Mouse (Mus musculus) thymus, postnatal 0 days (tissue): ENCODE measurements at regions not wholly inside any gene's neighbourhood (a gene's known extent, or its start where the extent isn't known, plus 50 kb on each side); places are given as distances from the start of the nearest gene placed in this dataset.

Source experiments
- DNase-seq: peaks from one replicate; pipeline ENCODE4 v3.0.0-alpha.2; 2015; ENCODE audit warnings: low spot score

GRCm38 (mm10) chr3:37976566-37976965 lies 252.3 kb upstream of the Gm5148 start:
- DNase-seq = no peak

DNA sequence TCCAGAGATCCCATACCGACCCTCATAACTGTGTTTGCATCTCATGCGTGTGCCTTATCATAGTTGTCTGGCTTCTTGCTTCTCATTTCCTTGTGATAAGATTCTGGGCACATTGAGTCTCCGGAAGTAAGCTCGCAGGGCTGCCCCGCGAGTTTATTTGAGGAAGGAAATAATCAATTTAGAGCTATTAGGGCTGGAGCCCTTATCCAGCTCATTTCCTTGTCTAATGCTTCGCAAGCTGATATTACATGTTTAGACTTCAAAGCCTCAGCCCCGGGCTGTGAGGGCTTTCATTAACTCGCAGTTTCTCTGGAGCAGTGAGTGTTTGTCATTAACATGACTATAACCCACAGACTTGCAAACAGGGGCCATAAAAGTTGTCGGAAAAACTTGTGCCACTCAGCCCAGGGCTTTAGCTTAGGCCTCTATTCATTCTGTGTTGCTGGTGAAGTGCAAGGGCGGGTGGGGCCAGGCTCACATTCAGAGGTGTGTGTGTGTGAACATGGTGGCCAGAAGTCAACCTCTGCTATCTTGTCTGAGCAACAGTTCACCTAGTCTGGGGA lies 251.0 kb upstream of the Gm5148 start:
- DNase-seq = no peak

GRCm38 (mm10) chr3:37972931-37973330 lies 248.6 kb upstream of the Gm5148 start:
- no peak for DNase-seq

GRCm38 (mm10) chr3:37971240-37971639 lies 246.9 kb upstream of the Gm5148 start:
- DNase-seq = no peak

DNA sequence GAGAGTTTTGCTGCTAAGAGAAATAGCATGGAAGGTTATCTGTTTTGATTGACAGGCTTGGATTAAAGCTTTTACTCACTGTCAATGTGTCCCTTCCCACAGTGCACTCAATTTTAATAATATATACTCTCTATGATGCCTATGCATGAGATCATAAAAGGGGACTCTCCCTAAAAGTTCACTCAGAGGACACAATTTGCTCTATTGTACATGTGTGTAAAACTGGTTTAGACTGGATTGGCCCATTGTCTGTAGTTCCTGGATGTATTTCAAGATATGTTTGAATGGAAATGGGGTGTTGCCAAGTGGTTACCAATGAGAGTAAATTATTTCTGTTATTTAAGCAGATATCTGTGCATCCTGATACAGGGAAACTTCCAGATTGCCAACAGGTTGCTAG lies 244.4 kb upstream of the Gm5148 start:
- DNase-seq = no peak

DNA sequence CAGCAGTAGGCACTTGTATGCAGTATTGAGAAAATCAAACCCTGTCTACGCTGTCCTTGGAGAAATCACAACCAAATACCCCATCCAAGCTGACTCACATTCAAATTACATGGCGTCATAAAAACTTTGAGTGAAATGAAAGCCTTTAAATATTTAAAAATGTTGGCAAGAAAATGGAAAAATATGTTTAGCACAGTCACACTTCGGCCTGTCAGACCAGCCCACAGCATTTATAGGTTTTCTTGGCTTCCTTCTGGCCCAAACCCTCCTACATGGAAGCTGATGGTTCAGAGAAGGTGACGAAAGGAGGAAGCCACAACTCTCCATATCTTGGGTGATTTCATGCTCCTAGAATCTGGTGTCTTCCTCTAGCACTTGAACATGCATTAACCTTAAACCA lies 240.9 kb upstream of the Gm5148 start:
- DNase-seq = no peak

- no peak for DNase-seq
Measured at GRCm38 (mm10) chr3:37964083-37964482, 239.8 kb upstream of the Gm5148 start.

DNA sequence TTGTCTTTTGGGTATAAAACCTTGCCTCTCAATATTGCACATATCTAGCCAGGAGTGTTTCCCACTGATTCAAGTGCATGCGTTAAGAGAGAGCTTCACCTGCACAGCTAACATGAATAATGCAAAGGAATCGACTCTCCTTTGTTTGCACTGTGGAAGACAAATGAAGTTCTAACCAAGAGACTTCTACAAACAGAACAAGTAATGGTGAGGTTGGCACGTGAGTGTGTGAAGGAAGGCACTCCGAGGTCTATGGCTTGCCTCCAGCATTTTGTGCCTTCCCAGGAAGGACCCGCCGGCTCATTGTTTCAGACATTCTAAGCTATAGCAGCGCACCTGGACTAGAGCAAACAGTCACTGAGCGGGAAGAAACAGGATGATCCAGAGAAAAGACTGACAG lies 238.5 kb upstream of the Gm5148 start:
- DNase-seq = no peak

DNA sequence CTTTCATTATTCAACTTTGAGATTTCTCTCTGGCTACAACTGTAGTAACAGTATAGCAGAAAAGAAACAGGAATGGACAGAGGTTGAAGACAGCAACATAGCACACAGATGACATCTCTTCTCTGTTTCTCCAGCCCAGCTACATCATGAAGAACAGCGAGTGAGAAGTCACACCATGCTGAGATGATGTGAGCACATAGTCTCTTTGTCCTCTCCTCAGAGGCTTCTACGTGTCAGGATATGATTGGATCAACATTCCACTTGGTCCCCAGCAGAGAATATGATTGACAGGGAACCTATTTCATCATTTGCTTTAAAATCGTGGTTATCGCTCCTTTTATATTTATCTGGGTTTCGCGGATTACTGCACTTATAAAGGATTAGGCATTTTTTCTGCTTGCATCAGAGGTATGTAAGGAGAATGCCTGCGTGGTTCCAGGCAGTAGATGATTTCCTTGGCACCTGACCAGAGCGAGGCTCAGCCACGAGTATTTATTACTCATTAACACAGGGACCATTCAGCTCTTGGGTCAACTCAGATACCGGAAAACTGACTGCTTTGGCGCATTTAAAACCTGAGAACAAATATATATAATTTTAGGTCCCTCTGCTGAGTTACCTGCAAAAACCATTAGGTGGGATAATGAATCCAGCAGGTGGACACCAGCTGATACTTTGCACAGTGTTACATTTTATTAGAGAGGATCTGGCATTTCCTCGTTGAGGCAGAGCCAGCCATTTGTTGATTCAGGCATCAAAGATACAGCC lies 237.9 kb upstream of the Gm5148 start:
- no peak for DNase-seq

DNA sequence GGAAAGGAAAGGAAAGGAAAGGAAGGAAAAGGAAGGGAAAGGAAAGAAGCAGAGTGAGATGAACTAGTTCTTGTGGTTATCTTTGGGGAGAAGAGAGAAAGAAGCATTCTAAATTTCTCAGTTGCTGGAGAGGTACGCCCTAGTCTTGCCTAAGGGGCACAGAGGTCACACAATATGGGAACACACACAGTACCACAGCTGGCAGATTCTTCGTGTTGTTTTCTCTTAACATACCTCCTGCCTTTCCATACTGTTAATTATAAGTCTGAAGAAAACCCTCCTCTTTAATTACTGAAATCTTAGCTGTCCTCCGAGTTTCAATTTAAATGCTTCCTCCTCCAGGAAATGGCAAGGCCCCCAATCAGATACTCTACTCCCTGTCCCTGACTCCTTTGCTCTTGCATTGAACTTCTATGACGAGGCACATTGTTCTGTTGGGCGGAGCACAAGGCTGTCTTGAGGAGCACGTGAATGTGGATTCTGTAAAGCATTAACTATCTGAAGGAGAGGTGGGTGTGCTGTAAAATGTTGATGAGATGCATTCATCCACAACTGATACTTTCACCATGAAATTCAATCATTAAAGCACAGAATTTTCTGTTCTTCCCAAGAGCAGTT lies 234.2 kb upstream of the Gm5148 start:
- DNase-seq = no peak

GRCm38 (mm10) chr3:37956543-37956942 lies 232.3 kb upstream of the Gm5148 start:
- no peak for DNase-seq

DNA sequence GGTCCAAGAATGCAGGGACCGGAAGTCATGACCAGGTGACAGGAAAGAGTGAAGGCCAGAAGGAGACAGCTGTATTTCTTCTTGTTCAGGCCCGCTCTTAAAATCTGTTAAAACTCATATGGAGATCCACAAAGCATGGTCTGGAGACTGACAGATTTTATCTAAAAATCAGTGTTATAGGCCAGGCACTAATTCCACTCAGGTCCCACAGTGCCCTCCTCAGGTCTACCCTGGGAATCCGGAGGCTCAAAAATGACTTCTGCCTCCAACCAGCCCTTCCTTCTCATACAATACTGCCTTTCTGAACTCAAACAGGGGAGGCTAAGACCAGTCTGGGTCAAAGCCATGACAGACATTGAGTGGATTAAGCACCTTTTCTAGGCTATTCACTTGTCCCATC lies 228.6 kb upstream of the Gm5148 start:
- peak; percentile 25 for DNase-seq

DNA sequence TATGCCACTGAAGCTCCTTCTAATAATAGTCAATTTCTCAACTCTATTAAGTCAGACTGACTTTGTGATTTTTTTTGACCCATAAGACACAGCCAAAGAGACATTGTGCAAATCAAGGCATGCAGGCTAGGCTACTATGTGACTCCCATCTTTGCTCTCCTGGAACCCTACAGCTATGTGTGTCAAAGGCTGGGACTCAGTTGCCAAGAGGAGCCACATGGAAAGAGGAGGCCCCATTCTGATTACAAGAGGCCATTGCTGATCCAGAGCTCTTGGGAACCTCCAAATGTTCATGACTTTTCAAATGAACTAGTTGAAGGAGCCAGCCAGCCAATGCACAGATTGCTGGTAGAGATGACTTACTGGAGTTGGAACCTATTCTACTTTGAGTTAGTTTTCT lies 228.0 kb upstream of the Gm5148 start:
- no peak for DNase-seq

GRCm38 (mm10) chr3:37943661-37944060 lies 219.4 kb upstream of the Gm5148 start:
- no peak for DNase-seq

GRCm38 (mm10) chr3:37940016-37940415 lies 215.7 kb upstream of the Gm5148 start:
- DNase-seq = no peak

DNA sequence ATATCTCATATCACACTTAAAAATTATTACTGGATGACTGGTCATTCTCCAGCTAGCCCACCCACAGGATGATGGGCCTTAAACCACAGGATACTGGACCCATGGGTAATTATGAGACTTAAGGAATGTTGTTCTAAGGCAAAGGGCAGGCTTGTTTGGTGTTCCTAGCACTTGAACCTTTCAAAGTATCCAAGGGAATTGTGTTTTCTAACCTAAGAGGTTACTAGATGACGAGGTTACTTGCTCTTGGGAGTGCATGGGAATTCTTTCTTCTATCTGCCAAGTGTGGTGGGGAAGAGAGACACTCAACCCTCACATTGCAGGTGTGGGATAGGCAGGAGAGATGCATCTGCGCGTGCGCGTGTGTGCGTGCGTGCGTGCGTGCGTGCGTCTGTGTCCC lies 214.6 kb upstream of the Gm5148 start:
- no peak for DNase-seq

DNA sequence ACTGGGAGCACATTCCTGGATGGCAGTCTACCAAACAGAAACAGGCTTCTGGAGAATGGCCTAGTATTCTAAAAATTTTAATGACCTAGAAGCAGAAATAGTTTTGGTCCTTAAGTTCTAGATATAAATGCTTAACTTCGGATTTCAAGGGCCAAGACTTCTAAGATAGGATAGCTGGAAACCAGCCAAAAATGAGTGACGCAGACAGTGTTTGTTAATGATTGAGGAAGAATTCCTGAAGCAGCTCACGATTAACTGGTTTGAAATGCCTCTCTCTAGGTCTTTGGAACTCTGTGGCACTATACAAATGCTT lies 213.9 kb upstream of the Gm5148 start:
- DNase-seq = no peak

- no peak for DNase-seq
Measured at GRCm38 (mm10) chr3:37937381-37938283, 213.3 kb upstream of the Gm5148 start.

DNA sequence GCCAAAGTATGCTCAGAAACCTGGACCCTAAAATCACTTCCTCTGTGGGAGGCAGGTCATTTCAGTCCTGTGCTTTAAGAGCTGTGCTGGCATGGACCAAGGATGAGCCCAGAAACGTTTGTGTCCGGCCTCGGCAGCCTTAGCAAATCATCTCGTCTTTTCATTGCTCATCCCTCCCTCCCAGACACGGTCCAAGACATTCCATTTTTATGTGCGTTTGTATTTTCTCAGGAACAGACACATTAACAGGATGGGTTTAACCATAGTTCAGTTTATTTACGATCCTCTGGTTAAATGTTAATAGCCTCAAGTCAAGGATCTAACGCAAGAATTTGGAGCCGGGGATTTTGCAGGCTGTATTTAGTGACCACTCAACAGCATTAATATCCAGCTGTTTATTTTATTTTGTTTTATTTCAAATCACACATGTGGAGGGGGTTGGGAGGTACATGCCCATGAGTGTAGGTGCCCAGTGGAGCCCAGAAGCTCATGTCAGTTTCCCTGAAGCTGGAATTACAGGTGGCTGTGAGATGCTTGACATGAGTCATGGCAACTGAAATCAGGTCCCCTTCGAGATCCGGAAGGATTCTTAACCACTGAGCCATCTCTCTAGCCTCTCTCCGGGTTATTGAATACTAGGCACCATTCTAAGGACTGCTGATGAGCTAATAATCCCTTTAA lies 212.1 kb upstream of the Gm5148 start:
- DNase-seq = no peak

DNA sequence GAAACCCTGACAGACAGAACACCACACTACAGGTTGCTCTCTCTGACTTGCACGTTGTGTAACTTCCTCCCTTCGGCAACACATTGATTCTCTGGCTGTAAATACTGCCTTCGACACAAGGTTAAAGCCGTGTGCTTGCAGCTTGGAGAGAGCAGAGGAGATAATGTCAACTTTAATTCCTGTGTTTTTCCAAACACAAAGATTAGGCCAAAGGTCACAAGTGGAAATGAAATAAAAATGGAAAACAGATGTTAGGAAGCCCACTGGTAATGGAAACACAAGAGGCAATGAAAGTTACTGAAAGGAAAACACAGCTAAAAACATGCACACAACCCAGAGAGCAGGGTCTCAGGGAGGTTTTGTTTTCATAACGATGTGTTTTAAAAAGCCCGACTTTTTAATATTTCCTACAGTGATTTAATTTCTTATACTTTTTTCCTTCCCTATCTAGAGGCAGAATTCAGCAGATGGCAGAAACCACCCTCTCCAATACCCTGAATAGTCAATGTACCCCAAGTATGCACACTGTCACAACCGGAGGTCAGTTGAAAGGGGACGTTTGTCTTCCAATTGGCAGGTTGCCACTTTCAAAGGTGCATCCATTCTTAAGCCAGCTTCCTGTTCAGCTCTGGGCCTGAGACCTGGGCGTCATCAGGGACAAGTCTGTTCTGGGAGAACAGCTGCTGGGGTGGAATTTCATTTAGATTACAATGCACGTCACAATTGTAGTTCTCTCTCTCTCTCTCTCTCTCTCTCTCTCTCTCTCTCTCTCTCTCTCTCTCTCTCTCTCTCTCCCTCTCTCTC lies 210.8 kb upstream of the Gm5148 start:
- no peak for DNase-seq

GRCm38 (mm10) chr3:37934236-37934635 lies 209.9 kb upstream of the Gm5148 start:
- DNase-seq = no peak
